Comparison of ENCODE assay signal across 15 mouse cellular contexts in the genomic region with DNA sequence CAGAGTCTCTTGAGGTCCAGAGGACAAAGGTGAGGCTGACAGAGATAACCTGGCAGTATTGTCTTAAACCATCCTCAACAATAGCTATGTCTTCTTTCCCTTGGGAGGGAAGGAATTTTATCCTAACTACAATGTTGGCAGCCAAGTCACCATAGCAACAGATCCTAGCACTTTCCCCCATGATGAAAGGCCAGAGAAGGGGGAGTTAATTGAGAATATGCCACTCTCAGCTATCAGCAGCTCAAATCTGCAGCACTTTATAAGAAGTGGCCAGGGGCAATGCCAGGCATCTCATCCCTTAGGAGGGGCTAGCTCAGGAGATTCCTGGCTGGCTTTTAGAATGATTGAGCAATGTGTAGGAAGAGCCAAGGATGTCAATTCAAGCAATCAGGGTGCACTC.
"Had no signal": no experiment of that assay in that cellular context is flagged by ENCODE, and none has a peak within 500 bp of the region (broad histone marks: within the 10 kb centered on the region; RNA-seq: fewer than 3 reads in every experiment).

No protein-coding gene starts in this region.

- H3K4me1 ChIP-seq: liver, embryonic 12.5 days had no signal

- DNase-seq: kidney, adult 9 months; kidney, postnatal 4 days; lung, embryonic 14.5 days; lung, postnatal 10 days; lung, postnatal 4 days; right cerebral cortex, postnatal 14 days; thymus, adult 2 months; thymus, postnatal 25 days had no signal

- H3K36me3 ChIP-seq: limb, embryonic 15.5 days; liver, embryonic 12.5 days; midbrain, embryonic 12.5 days; stomach, embryonic 15.5 days had no signal

- H3K4me3 ChIP-seq: layer of hippocampus, adult 2 months; left cerebral cortex, adult 2 months; limb, embryonic 15.5 days; liver, embryonic 12.5 days; midbrain, embryonic 12.5 days; stomach, embryonic 15.5 days had no signal

- H3K9ac ChIP-seq: limb, embryonic 15.5 days; liver, embryonic 12.5 days; lung, embryonic 14.5 days; midbrain, embryonic 12.5 days; stomach, embryonic 15.5 days had no signal

- H3K4me2 ChIP-seq: limb, embryonic 15.5 days; liver, embryonic 12.5 days; lung, embryonic 14.5 days; midbrain, embryonic 12.5 days; stomach, embryonic 15.5 days had no signal

- H3K9me3 ChIP-seq: limb, embryonic 15.5 days; liver, embryonic 12.5 days; midbrain, embryonic 12.5 days; stomach, embryonic 15.5 days had no signal

- ATAC-seq: liver, embryonic 12.5 days had no signal

- H3K27ac ChIP-seq: kidney, postnatal 0 days; layer of hippocampus, adult 2 months; left cerebral cortex, adult 2 months; limb, embryonic 15.5 days; liver, embryonic 12.5 days; midbrain, embryonic 12.5 days; stomach, embryonic 15.5 days had no signal

- H3K27me3 ChIP-seq: limb, embryonic 15.5 days; midbrain, embryonic 12.5 days; stomach, embryonic 15.5 days had no signal
